Mouse (Mus musculus): Measurements from ENCODE around the gene Tnxb. TPM values are rescaled to one million over a fixed set of nuclear protein-coding genes. Genes with fewer than 3 reads are reported as not detected.
"Not testable (repeated sequence)": the region's sequence is repeated elsewhere in the genome, so short reads cannot be mapped to it uniquely, and the experiment has no call there.

The Tnxb gene
- polyA plus RNA-seq, 1 experiment from 2014 or later = 0.52 TPM

GRCm38 (mm10) chr17:34688889-34689288, 18.6 kb downstream of the Tnxb start:
- Histone ChIP-seq H3K4me3 (ENCODE audit: low read length) (no peak overlapping the region), H3K4me1 (ENCODE audit: insufficient read depth, low read length) (no peaks in the 10 kb centered on the region), H3K27ac (ENCODE audit: low read length) (no peak overlapping the region), H3K27me3 (ENCODE audit: insufficient read depth, low read length) (no peaks in the 10 kb centered on the region), H3K9ac (replicated peaks; ENCODE audit: low read length) (no peak overlapping the region), H3K4me2 (replicated peaks; ENCODE audit: low read depth, low read length) (no peak overlapping the region), H3K36me3 (ENCODE audit: insufficient read depth, low read length) (no peaks in the 10 kb centered on the region), H3K9me3 (ENCODE audit: low read length) (peaks cover 2% of the 10 kb centered on the region; the same call in 1 of the 2 replicates)
- 89% methylated on average over 7 of the region's 7 CpGs for WGBS
- ATAC-seq (ENCODE audit: low FRiP score, low TSS enrichment) = no peak

GRCm38 (mm10) chr17:34690458-34690857, 20.1 kb downstream of the Tnxb start:
- no peaks in the 10 kb centered on the region for H3K36me3 ChIP-seq (ENCODE audit: insufficient read depth, low read length)
- H3K9ac ChIP-seq (replicated peaks; ENCODE audit: low read length) = no peak overlapping the region
- no peak overlapping the region for H3K4me2 ChIP-seq (replicated peaks; ENCODE audit: low read depth, low read length)
- WGBS = 25% methylated on average over 4 of the region's 4 CpGs
- no peaks in the 10 kb centered on the region for H3K27me3 ChIP-seq (ENCODE audit: insufficient read depth, low read length)
- no peak overlapping the region for H3K4me3 ChIP-seq (ENCODE audit: low read length)
- H3K9me3 ChIP-seq (ENCODE audit: low read length) = peaks cover 2% of the 10 kb centered on the region; the same call in 1 of the 2 replicates
- no peak overlapping the region for H3K27ac ChIP-seq (ENCODE audit: low read length)
- H3K4me1 ChIP-seq (ENCODE audit: insufficient read depth, low read length) = no peaks in the 10 kb centered on the region
- no peak for ATAC-seq (ENCODE audit: low FRiP score, low TSS enrichment)

- no peak for ATAC-seq (ENCODE audit: low FRiP score, low TSS enrichment)
Observed at GRCm38 (mm10) chr17:34692906-34693305, 22.6 kb downstream of the Tnxb start.

GRCm38 (mm10) chr17:34699575-34700408, 29.5 kb downstream of the Tnxb start:
- H3K9me3 ChIP-seq (ENCODE audit: low read length) = no peaks in the 10 kb centered on the region
- no peak for ATAC-seq (ENCODE audit: low FRiP score, low TSS enrichment)
- no peaks in the 10 kb centered on the region for H3K36me3 ChIP-seq (ENCODE audit: insufficient read depth, low read length)
- H3K4me3 ChIP-seq (ENCODE audit: low read length) = no peak overlapping the region
- 55% methylated on average over 14 of the region's 14 CpGs for WGBS
- no peaks in the 10 kb centered on the region for H3K27me3 ChIP-seq (ENCODE audit: insufficient read depth, low read length)
- no peaks in the 10 kb centered on the region for H3K4me1 ChIP-seq (ENCODE audit: insufficient read depth, low read length)
- no peak overlapping the region for H3K27ac ChIP-seq (ENCODE audit: low read length)
- H3K4me2 ChIP-seq (replicated peaks; ENCODE audit: low read depth, low read length) = no peak overlapping the region
- no peak overlapping the region for H3K9ac ChIP-seq (replicated peaks; ENCODE audit: low read length)

More at GRCm38 (mm10) chr17:34692906-34693305, 22.6 kb downstream of the Tnxb start:
- Histone ChIP-seq H3K9ac (replicated peaks; ENCODE audit: low read length) (no peak overlapping the region), H3K4me1 (ENCODE audit: insufficient read depth, low read length) (no peaks in the 10 kb centered on the region), H3K27ac (ENCODE audit: low read length) (no peak overlapping the region), H3K36me3 (ENCODE audit: insufficient read depth, low read length) (no peaks in the 10 kb centered on the region), H3K4me2 (replicated peaks; ENCODE audit: low read depth, low read length) (no peak overlapping the region), H3K4me3 (ENCODE audit: low read length) (no peak overlapping the region), H3K27me3 (ENCODE audit: insufficient read depth, low read length) (no peaks in the 10 kb centered on the region), H3K9me3 (ENCODE audit: low read length) (peaks cover 2% of the 10 kb centered on the region; the same call in 1 of the 2 replicates)
- WGBS = 67% methylated on average over 7 of the region's 7 CpGs

- Histone ChIP-seq H3K4me1 (ENCODE audit: insufficient read depth, low read length) (no peaks in the 10 kb centered on the region), H3K36me3 (ENCODE audit: insufficient read depth, low read length) (no peaks in the 10 kb centered on the region), H3K27me3 (ENCODE audit: insufficient read depth, low read length) (no peaks in the 10 kb centered on the region), H3K9ac (replicated peaks; ENCODE audit: low read length) (no peak overlapping the region), H3K27ac (ENCODE audit: low read length) (no peak overlapping the region), H3K9me3 (ENCODE audit: low read length) (no peaks in the 10 kb centered on the region), H3K4me2 (replicated peaks; ENCODE audit: low read depth, low read length) (no peak overlapping the region), H3K4me3 (ENCODE audit: low read length) (no peak overlapping the region)
- 82% methylated on average over 2 of the region's 2 CpGs for WGBS
- ATAC-seq (ENCODE audit: low FRiP score, low TSS enrichment) = no peak
Observed at GRCm38 (mm10) chr17:34700671-34701071, 30.3 kb downstream of the Tnxb start.

- not testable (repeated sequence) for H3K36me3 ChIP-seq (ENCODE audit: insufficient read depth, low read length); H3K27me3 ChIP-seq (ENCODE audit: insufficient read depth, low read length); H3K4me3 ChIP-seq (ENCODE audit: low read length); ATAC-seq (ENCODE audit: low FRiP score, low TSS enrichment); H3K4me1 ChIP-seq (ENCODE audit: insufficient read depth, low read length); H3K9me3 ChIP-seq (ENCODE audit: low read length); H3K4me2 ChIP-seq (replicated peaks; ENCODE audit: low read depth, low read length); H3K27ac ChIP-seq (ENCODE audit: low read length); H3K9ac ChIP-seq (replicated peaks; ENCODE audit: low read length)
- WGBS = 81% methylated on average over 2 of the region's 2 CpGs
Observed at GRCm38 (mm10) chr17:34706476-34706875, 36.1 kb downstream of the Tnxb start.

GRCm38 (mm10) chr17:34712951-34713350, 42.6 kb downstream of the Tnxb start:
- no peak overlapping the region for H3K4me3 ChIP-seq (ENCODE audit: low read length)
- 0 out of 2 replicates have a peak, but pooled peaks cover 2% of the 10 kb centered on the region for H3K27me3 ChIP-seq (ENCODE audit: insufficient read depth, low read length)
- H3K36me3 ChIP-seq (ENCODE audit: insufficient read depth, low read length) = no peaks in the 10 kb centered on the region
- no peaks in the 10 kb centered on the region for H3K9me3 ChIP-seq (ENCODE audit: low read length)
- no peak overlapping the region for H3K4me2 ChIP-seq (replicated peaks; ENCODE audit: low read depth, low read length)
- ATAC-seq (ENCODE audit: low FRiP score, low TSS enrichment) = no peak
- no peak overlapping the region for H3K9ac ChIP-seq (replicated peaks; ENCODE audit: low read length)
- no peak overlapping the region for H3K27ac ChIP-seq (ENCODE audit: low read length)
- H3K4me1 ChIP-seq (ENCODE audit: insufficient read depth, low read length) = no peaks in the 10 kb centered on the region
- whole genome bisulfite sequencing = 38% methylated on average over 6 of the region's 6 CpGs

GRCm38 (mm10) chr17:34714181-34714907, 44.0 kb downstream of the Tnxb start:
- ATAC-seq (ENCODE audit: low FRiP score, low TSS enrichment); H3K27ac ChIP-seq (ENCODE audit: low read length); H3K36me3 ChIP-seq (ENCODE audit: insufficient read depth, low read length); H3K9ac ChIP-seq (replicated peaks; ENCODE audit: low read length); H3K4me3 ChIP-seq (ENCODE audit: low read length); H3K4me2 ChIP-seq (replicated peaks; ENCODE audit: low read depth, low read length); H3K27me3 ChIP-seq (ENCODE audit: insufficient read depth, low read length); H3K9me3 ChIP-seq (ENCODE audit: low read length); H3K4me1 ChIP-seq (ENCODE audit: insufficient read depth, low read length): not testable (repeated sequence)
- WGBS = 74% methylated on average over 9 of the region's 9 CpGs

- H3K4me2 ChIP-seq (replicated peaks; ENCODE audit: low read depth, low read length); H3K27me3 ChIP-seq (ENCODE audit: insufficient read depth, low read length); H3K9ac ChIP-seq (replicated peaks; ENCODE audit: low read length); H3K4me3 ChIP-seq (ENCODE audit: low read length); H3K9me3 ChIP-seq (ENCODE audit: low read length); H3K27ac ChIP-seq (ENCODE audit: low read length); ATAC-seq (ENCODE audit: low FRiP score, low TSS enrichment); H3K4me1 ChIP-seq (ENCODE audit: insufficient read depth, low read length); H3K36me3 ChIP-seq (ENCODE audit: insufficient read depth, low read length): not testable (repeated sequence)
- WGBS = 78% methylated on average over 5 of the region's 5 CpGs
Observed at GRCm38 (mm10) chr17:34714908-34715445, 44.6 kb downstream of the Tnxb start.

GRCm38 (mm10) chr17:34715451-34715850, 45.1 kb downstream of the Tnxb start:
- ATAC-seq (ENCODE audit: low FRiP score, low TSS enrichment); H3K9me3 ChIP-seq (ENCODE audit: low read length); H3K27me3 ChIP-seq (ENCODE audit: insufficient read depth, low read length); H3K4me2 ChIP-seq (replicated peaks; ENCODE audit: low read depth, low read length); H3K27ac ChIP-seq (ENCODE audit: low read length); H3K36me3 ChIP-seq (ENCODE audit: insufficient read depth, low read length); H3K9ac ChIP-seq (replicated peaks; ENCODE audit: low read length); H3K4me3 ChIP-seq (ENCODE audit: low read length); H3K4me1 ChIP-seq (ENCODE audit: insufficient read depth, low read length): not testable (repeated sequence)
- WGBS = 83% methylated on average over 6 of the region's 7 CpGs
